ENCODE assay signal across 9 mouse cellular contexts in genomic region chr6:92784782-92785181, GRCm38 (mm10). TPM values are rescaled to one million over a fixed set of nuclear protein-coding genes. Genes with fewer than 3 reads are reported as not detected.
DNase-seq lines count a peak whose midpoint lies in the region; TF ChIP-seq lines count a peak whose summit lies in the region.
"Had no signal": no experiment of that assay in that cellular context is flagged by ENCODE, and none has a peak within 500 bp of the region (broad histone marks: within the 10 kb centered on the region; RNA-seq: fewer than 3 reads in every experiment).

No protein-coding gene starts in this region.

- peak; percentile 80 for TF ChIP-seq CTCF in cerebellum, adult 2 months (IDR thresholded peaks at IDR 0.05; ENCODE audit: borderline replicate concordance, insufficient read depth, low read depth, low read length)

- H3K4me1 ChIP-seq in cerebellum, adult 2 months (ENCODE audit: control insufficient read depth, insufficient read depth, low read length) = no peaks in the 10 kb centered on the region

- no peak overlapping the region for H3K27ac ChIP-seq in cerebellum, adult 2 months (ENCODE audit: insufficient read depth, low read length)

- peak in 1 of 2 experiments; percentile 50 for DNase-seq in cerebellum, adult 2 months
- no peak for DNase-seq in cerebellum, adult 9-11 months
- peak; percentile 40 for DNase-seq in 416B (ENCODE audit: low read depth)
- peak; percentile 11 for DNase-seq in c-Kit-positive CD71-positive TER-119-negative erythroid progenitor cells, embryonic 14.5 days (ENCODE audit: low read depth)
- DNase-seq in forelimb bud, embryonic 11.5 days (ENCODE audit: low read depth, low spot score) = peak; percentile 57
- peak; percentile 29 to 81 for DNase-seq in layer of hippocampus, adult 18-20 months (ENCODE audit: low spot score in 2 of 2)
- peak; percentile 70 for DNase-seq in lung, postnatal 36 days
- peak; percentile 80 for DNase-seq in right cerebral cortex, postnatal 4 days

- no peak for TF ChIP-seq POLR2A in cerebellum, adult 2 months (IDR thresholded peaks at IDR 0.05; ENCODE audit: borderline replicate concordance, insufficient read depth, low read length)

- no peak overlapping the region for H3K4me3 ChIP-seq in cerebellum, adult 2 months (replicated peaks; ENCODE audit: insufficient read depth, low read depth, low read length)

- WGBS in cerebellum, adult 2 months = 5% methylated on average over 7 of the region's 7 CpGs

- no peaks in the 10 kb centered on the region; the same call in 1 of the 2 replicates for H3K27me3 ChIP-seq in cerebellum, adult 2 months (ENCODE audit: control insufficient read depth, insufficient read depth, low read length)

RNA-seq across cellular contexts. Expression of gene A730049H05Rik, which starts 31.5 kb away (rescaled TPM):
- 0.18 and 0.21 TPM in 2 replicates for polyA plus RNA-seq in cerebellum, adult 2 months (2012; rRNA removed)
- total RNA-seq in layer of hippocampus, adult 18-20 months (2021) = under 1 TPM in 1 of 2 experiments, not detected in 1; 0.20 TPM
- polyA plus RNA-seq: large intestine, adult 2 months had no signal
